Mouse (Mus musculus) brain, embryonic 14.5 days (tissue): ENCODE measurements at regions not wholly inside any gene's neighbourhood (a gene's known extent, or its start where the extent isn't known, plus 50 kb on each side); places are given as distances from the start of the nearest gene placed in this dataset.

ENCODE experiments used
- CTCF ChIP-seq: fragments of 200-500 bp; IDR thresholded peaks from 2 replicates; pipeline ENCODE4 v1.5.1; 2012; ENCODE audit warnings: inconsistent platforms, mild to moderate bottlenecking, moderate library complexity, borderline replicate concordance; ENCODE audit not compliant: insufficient read depth, insufficient read length; ENCODE audit errors: extremely low read depth
- POLR2A ChIP-seq: fragments of 200-500 bp; IDR thresholded peaks from 2 replicates; pipeline ENCODE4 v1.6.1; 2012; ENCODE audit warnings: mild to moderate bottlenecking, inconsistent platforms, borderline replicate concordance; ENCODE audit not compliant: poor library complexity, insufficient read depth, insufficient read length, severe bottlenecking; ENCODE audit errors: extremely low read depth

DNA sequence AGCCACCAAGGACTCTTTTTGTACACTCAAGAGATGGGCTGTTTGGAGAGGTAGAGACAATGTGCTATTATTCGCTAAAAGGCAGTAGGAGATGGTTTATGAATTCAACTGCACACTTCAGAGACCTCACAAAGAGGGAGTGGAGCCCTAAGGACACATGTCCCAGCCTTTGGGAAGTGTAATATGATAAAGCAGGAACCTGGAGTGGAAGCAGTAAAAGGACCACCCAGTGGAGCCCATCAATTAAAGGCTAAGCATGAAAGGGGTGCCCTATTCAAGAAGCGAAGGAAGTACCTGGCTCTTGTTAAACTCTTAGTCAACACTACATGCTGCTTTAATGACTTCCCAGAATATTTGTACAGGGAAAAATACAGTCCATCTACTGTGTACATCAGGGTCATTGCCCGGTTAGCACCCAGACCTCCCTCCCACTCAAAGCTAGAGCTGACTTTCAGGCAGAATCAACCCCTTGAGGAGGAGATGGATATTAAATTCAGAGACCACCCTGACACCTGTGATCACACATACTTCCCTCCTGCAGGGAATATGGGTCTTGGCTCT lies 135.8 kb upstream of the Foxa2 start:
- TF ChIP-seq POLR2A = no peak
- no peak for TF ChIP-seq CTCF
